Mouse (Mus musculus) spleen, postnatal 10 days (tissue): ENCODE measurements around the gene Dapl1.

ENCODE experiments used
- DNase-seq, 2 experiments: peaks; one replicate each; pipeline ENCODE4 v3.0.0; 2021 to 2022; ENCODE audit warnings: low spot score in 2 of 2

The Dapl1 gene

DNA sequence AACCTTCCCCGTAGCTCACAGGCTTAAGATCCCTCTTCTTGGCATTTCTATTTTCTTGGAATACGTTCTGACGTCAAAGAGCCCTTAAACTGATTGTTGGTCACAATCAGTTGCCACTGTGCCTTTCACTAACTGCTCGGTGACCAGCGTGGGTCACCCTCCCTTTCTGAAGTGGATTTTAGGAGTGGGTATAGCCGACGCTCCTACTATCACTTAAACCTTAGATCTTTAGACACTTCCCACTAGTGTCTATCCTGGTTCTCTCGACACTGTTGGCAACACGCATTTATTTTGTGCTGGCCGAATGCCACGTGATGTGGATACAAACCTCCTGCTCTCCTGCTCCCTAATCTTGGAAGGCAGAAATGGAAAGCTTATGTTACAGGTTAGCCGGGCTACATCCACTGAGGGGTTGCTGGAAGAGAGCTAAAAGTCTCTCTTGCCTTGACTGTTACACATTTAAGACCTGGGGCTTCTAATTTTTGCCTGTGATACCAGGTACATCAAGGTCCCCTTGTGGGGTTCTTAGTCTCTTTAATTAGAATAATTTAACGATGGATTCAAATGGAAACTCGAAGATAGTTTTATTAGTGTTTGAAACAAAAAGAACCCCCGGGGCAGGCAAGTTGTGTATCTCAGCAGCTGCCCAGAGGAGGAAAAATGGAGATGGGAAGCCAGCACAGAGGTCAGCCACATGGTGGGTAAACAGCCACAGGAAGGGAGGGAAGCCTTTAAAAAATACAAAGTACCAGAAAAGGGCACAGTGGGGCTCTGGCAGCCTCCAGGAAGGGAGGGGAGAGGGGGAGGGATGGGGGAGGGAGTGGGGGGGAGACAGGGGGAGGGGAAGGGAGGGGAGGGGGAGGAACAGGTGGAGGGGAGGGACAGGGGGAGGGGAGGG is 13.2 kb upstream of the Dapl1 start:
- no peak for DNase-seq

DNA sequence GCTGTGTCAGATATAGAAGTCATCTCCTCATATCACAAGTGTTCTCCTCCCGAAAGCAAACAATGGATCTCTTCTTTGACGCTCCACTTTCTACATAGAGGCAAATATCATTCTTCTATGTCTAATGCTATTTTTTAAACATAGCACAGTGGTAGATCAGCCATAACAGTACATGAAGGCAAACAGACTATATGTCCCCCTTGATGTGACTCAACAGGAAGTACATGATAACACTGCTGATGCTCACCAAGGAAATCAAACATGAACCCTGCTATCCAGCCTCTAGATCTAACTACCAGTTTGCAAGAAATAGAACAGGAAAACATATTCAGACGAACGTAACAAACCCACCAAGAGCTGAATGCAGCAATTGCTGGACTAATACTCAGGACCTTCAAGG is 10.1 kb upstream of the Dapl1 start:
- DNase-seq: no peak

DNA sequence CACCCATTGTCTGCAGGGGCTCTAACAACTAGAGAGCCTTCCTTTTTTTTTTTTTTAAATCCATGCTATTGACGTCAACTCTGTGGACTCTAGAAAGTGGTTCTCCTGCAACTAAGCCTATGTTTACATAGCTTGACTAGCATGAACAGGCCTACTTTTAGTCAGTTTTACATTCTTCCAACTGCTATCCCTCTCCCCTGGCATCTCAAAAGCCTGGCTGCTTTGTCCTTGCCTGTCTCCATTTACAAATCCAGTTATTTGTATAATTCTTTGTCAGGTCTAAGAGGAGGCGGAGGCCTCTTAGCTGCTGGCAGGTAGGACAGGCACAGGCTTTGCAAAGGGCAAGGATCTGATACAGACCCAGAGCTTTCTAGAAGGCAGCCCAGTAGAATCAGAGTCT is 627 bp downstream of the Dapl1 start:
- DNase-seq: no peak

DNA sequence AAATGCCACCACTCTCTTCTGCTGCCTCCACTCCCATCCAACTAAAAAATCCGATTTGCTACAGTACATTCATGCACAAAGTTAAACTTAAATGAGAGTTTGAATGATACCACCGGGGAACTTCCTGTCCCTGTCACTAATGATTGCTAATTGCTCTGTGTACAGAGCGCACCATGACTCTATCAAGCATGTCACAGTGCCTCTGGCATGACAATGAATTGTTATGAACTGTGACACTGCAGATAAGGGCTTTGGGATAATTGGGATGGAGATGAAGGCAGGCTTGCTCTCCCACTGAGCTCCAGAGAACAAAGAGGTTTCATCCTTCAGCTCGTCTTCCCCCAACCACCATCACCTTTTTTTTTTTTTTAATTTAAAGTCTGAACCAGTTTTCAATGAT is 1.2 kb downstream of the Dapl1 start:
- DNase-seq: no peak

- DNase-seq: no peak
These were observed 1.9 kb downstream of the Dapl1 start for GRCm38 (mm10) chr2:59486196-59486845.

- no peak for DNase-seq
These were observed 3.8 kb downstream of the Dapl1 start for GRCm38 (mm10) chr2:59488235-59488634.

DNA sequence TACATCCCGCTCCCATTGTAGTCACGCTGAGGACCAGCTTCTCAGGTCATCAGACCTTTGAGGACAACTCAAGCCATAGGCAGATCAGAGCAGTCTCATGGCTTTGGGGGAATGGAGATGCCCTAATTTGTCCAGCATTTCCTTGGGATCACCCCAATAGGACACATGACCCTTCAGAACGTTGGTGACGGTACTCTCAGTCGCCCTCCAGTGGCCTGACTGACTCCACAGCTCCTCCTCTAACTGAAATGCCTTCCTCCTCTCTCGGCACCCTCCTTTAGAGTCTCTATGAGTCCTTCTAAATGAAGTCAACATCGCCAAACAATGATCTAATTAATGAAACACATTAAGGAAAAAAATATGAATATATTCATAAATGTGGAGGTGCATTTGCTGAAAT is 5.9 kb downstream of the Dapl1 start:
- DNase-seq: no peak

DNA sequence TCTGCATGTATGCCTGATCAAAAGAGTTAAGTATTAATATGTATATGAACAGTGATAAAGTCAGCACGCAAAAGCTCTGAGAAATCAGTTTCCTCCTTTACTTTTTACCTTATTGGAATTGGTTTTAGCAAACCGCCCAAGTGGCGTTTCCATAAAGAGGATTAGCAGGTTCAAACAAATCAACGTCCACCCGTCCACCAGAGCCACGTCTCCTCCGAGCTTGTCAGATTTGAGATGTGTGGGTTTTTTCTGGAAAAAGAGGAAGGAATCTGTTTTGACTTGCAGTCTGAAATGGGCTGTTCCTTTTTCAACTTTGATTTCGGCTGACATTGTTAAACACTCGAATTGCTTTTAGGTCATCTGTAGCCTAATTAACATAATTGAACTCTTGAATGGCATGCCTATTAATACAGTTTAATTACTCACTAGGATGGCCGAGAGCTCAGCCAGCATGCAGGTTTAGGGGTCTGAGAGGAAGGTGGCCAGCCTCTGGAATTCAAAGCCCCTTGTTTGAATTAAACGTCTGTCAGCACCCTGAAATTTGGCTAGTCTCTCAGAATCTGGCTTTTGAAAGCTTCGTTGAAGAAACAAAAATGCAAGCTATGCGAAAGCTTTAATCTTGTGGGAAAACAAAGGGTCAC is 9.1 kb downstream of the Dapl1 start:
- no peak for DNase-seq

- DNase-seq: no peak
These were observed 14.7 kb downstream of the Dapl1 start for GRCm38 (mm10) chr2:59499146-59499545.

DNA sequence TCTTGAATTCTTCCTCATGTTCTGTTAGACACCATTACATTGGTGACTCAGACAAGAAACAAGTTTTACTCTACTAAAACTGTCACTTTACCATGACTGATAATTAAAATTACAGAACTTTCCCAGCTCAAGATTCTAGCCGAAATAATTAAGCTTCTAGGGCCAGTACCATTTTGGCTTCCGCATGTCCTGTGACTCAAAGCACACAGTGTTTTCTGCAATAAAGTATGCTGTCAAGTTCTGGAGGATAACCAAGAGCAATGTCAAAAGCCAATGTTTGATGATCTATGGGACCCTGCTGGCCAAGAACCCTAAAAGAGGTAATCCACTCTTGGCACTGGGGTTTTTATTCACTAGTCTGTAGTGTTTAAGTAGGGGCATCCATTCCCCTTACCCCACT is 15.3 kb downstream of the Dapl1 start:
- DNase-seq: no peak

GRCm38 (mm10) chr2:59509061-59509460 is 24.6 kb downstream of the Dapl1 start:
- no peak for DNase-seq

DNA sequence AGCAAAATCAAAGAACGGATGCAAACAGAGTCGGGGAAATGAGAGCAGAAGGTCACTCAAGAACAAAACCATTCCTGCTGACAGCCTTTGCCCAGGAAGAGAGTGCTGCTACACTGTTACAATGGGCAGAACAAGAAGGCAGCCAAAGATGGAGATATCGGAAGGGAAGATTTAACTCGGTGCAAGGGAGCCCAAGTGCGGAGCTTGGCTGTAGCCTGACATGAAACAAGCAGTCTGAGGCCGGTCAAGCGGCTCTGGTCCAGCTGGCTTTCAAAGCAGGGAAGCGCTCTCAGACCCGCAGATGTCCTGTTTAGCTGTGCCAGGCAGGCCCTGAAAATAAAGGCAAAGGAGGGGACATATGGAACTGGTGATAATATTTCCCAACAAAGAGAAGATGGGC is 26.0 kb downstream of the Dapl1 start:
- no peak for DNase-seq

DNA sequence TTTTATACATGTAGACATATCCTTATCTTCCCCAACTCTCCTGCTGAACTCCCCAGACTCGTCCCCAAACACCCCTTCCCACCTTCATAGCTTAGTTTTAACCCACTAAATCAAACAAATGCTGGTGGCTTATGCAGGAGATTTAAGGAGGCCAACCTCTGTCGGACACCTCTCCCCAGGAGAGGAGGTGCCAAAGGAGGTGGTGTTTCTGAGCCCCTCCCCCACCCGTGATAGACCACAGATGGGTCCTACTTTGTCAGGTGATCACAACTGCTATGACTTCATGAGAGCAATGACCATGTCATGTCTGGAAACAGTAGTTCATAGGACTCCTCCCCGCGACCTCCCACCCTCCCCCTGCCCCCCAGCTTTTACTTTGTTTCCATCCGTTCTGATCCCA is 26.4 kb downstream of the Dapl1 start:
- DNase-seq: no peak

GRCm38 (mm10) chr2:59520663-59521062 is 36.2 kb downstream of the Dapl1 start:
- DNase-seq: no peak

DNA sequence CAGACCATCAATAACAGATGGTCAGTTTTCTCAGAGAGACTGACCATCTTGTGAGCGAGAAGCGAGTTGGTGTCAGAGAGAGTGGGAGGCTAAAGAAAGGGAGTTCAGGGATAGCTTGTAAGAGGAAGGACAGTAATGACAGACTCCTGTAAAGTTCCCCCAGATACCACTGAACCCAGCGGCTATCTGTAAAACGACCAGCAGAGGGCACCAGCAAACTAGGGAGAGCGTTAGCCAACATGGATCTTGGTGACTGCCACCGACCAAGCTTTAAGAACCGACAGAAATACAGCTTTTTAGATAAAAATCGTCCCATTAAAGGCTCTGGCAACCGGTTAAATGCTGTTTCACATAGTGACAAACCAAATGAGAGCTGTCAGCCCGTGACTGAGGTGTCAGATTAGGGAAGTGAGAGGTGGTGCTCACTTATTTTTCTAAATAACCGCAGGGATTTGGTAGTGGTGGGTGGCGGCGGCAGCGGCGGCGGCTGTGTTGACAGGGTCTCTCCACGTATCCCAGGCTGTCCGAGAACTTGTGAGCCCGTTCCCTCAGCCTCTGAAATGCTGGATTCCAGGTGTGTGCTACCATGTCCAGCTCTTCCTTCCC is 37.7 kb downstream of the Dapl1 start:
- peak; percentile 19 to 76 for DNase-seq

- DNase-seq: no peak
These were observed 39.1 kb downstream of the Dapl1 start for GRCm38 (mm10) chr2:59523526-59523925.

GRCm38 (mm10) chr2:59526893-59527292 is 42.4 kb downstream of the Dapl1 start:
- DNase-seq: no peak

GRCm38 (mm10) chr2:59529574-59530080 is 45.2 kb downstream of the Dapl1 start:
- no peak for DNase-seq

DNA sequence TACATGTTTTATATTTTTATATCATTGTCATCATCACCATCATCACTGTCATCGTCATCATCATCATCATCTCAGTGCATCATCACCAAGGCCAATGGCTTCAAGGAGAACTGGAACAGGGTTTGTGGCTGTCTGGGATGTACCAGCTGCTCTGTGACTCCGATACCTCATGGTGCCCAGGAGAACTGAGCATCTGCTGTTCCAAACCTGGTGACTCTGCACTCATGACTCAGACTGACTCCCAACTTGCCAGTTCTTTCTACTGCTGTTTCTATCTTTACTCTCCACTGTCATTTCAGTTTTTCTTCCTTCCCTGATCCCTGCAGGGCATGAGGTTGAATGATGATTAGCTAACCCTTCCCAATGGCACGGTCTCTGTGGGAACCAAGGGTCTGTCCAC is 46.4 kb downstream of the Dapl1 start:
- no peak for DNase-seq

DNA sequence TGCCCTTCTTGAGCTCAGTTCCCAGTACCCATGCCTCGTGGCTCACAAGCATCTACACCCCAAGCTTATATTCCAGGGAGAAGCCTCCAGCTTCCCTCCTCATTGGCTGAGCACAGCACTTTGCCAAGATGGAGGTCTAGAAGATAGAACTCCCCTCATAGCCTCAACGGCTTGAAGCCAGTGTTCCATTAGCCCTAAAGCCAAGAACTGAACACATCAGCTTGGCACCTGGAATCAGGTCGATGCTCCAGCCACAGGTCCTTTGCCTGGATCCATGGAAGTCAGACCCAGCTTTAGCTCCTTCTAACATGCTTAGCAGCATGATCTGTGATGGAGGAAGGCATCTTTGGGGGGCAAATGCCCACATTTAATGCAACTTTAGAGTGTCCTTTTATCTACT is 48.5 kb downstream of the Dapl1 start:
- DNase-seq: no peak

- no peak for DNase-seq
These were observed 49.1 kb downstream of the Dapl1 start for GRCm38 (mm10) chr2:59533504-59533903.
